8 mouse cellular contexts compared by ENCODE assay signal in genomic region chr16:8738542-8739514, GRCm38 (mm10). TPM values are rescaled to one million over a fixed set of nuclear protein-coding genes. Genes with fewer than 3 reads are reported as not detected.
DNase-seq lines count a peak whose midpoint lies in the region; ATAC-seq and TF ChIP-seq lines count a peak whose summit lies in the region.

No protein-coding gene starts in this region.

- peak overlapping the region; percentile 96 for H3K9ac ChIP-seq in forebrain, embryonic 12.5 days
- peak overlapping the region; percentile 97 for H3K9ac ChIP-seq in heart, postnatal 0 days (replicated peaks; ENCODE audit: low read depth, low read length)
- H3K9ac ChIP-seq in liver, embryonic 16.5 days (ENCODE audit: low read depth, low read length): peak overlapping the region; percentile 99
- H3K9ac ChIP-seq in neural tube, embryonic 12.5 days: peak overlapping the region; percentile 97
- peak overlapping the region; percentile 96 for H3K9ac ChIP-seq in stomach, postnatal 0 days (ENCODE audit: low read length)

- H3K27me3 ChIP-seq in forebrain, embryonic 12.5 days: 0 out of 2 replicates have a peak, but pooled peaks cover 3% of the 10 kb centered on the region
- H3K27me3 ChIP-seq in heart, postnatal 0 days (ENCODE audit: control insufficient read depth, insufficient read depth, low read length): no peaks in the 10 kb centered on the region
- no peaks in the 10 kb centered on the region for H3K27me3 ChIP-seq in liver, embryonic 16.5 days (ENCODE audit: control insufficient read depth, insufficient read depth, low read depth, low read length)
- no peaks in the 10 kb centered on the region for H3K27me3 ChIP-seq in neural tube, embryonic 12.5 days (replicated peaks)
- H3K27me3 ChIP-seq in stomach, postnatal 0 days (ENCODE audit: control insufficient read depth, insufficient read depth, low read length): no peaks in the 10 kb centered on the region

- DNase-seq in CD8-positive naive resting alpha-beta T cell, adult 2 months (ENCODE audit: low read depth in 2 of 2, low spot score in 2 of 2): peak; percentile 85 to 86
- DNase-seq in c-Kit-positive CD71-positive TER-119-negative erythroid progenitor cells, embryonic 14.5 days (ENCODE audit: low read depth): peak; percentile 79
- peak; percentile 91 for DNase-seq in heart, postnatal 0 days (ENCODE audit: low spot score)
- peak; percentile 90 to 96 for DNase-seq in kidney, postnatal 36 days
- DNase-seq in stomach, postnatal 0 days (ENCODE audit: low spot score): peak; percentile 93

- peak overlapping the region; percentile 96 for H3K27ac ChIP-seq in forebrain, embryonic 12.5 days
- H3K27ac ChIP-seq in heart, postnatal 0 days (ENCODE audit: low read depth): peak overlapping the region; percentile 98
- H3K27ac ChIP-seq in liver, embryonic 16.5 days (ENCODE audit: low read length): peak overlapping the region; percentile 96
- peak overlapping the region; percentile 91 for H3K27ac ChIP-seq in neural tube, embryonic 12.5 days
- peak overlapping the region; percentile 98 for H3K27ac ChIP-seq in stomach, postnatal 0 days (replicated peaks)

- peak overlapping the region; percentile 98 for H3K4me3 ChIP-seq in forebrain, embryonic 12.5 days (replicated peaks)
- H3K4me3 ChIP-seq in heart, postnatal 0 days (ENCODE audit: low read depth, low read length): peak overlapping the region; percentile 78
- H3K4me3 ChIP-seq in liver, embryonic 16.5 days (ENCODE audit: low read depth, low read length): peak overlapping the region; percentile 100
- peak overlapping the region; percentile 96 for H3K4me3 ChIP-seq in neural tube, embryonic 12.5 days
- H3K4me3 ChIP-seq in stomach, postnatal 0 days (ENCODE audit: low read depth, low read length): peak overlapping the region; percentile 62

- peaks cover 34% of the 10 kb centered on the region for H3K4me1 ChIP-seq in forebrain, embryonic 12.5 days
- peaks cover 36% of the 10 kb centered on the region for H3K4me1 ChIP-seq in heart, postnatal 0 days (ENCODE audit: control insufficient read depth, insufficient read depth)
- peaks cover 55% of the 10 kb centered on the region for H3K4me1 ChIP-seq in liver, embryonic 16.5 days (ENCODE audit: control insufficient read depth, low read depth, low read length)
- H3K4me1 ChIP-seq in neural tube, embryonic 12.5 days: peaks cover 34% of the 10 kb centered on the region
- H3K4me1 ChIP-seq in stomach, postnatal 0 days (replicated peaks; ENCODE audit: control insufficient read depth, insufficient read depth): 0 out of 2 replicates have a peak, but pooled peaks cover 8% of the 10 kb centered on the region

- no peaks in the 10 kb centered on the region for H3K36me3 ChIP-seq in forebrain, embryonic 12.5 days (replicated peaks)
- no peaks in the 10 kb centered on the region for H3K36me3 ChIP-seq in heart, postnatal 0 days (replicated peaks; ENCODE audit: control insufficient read depth, insufficient read depth, low read length)
- H3K36me3 ChIP-seq in liver, embryonic 16.5 days (ENCODE audit: control insufficient read depth, insufficient read depth): no peaks in the 10 kb centered on the region
- H3K36me3 ChIP-seq in neural tube, embryonic 12.5 days: no peaks in the 10 kb centered on the region
- H3K36me3 ChIP-seq in stomach, postnatal 0 days (ENCODE audit: control insufficient read depth, insufficient read depth, low read length): no peaks in the 10 kb centered on the region

- 2% methylated on average over 80 of the region's 126 CpGs for WGBS in forebrain, embryonic 12.5 days
- 1% methylated on average over 76 of the region's 126 CpGs for WGBS in heart, postnatal 0 days
- WGBS in liver, embryonic 16.5 days (ENCODE audit: insufficient replicate concordance): 1% methylated on average over 80 of the region's 126 CpGs
- 2% methylated on average over 93 of the region's 126 CpGs for WGBS in neural tube, embryonic 12.5 days
- 2% methylated on average over 58 of the region's 126 CpGs for WGBS in stomach, postnatal 0 days

- no peak for TF ChIP-seq EP300 in heart, postnatal 0 days (IDR thresholded peaks at IDR 0.05; ENCODE audit: low read depth)
- no peak for TF ChIP-seq EP300 in stomach, postnatal 0 days (optimal IDR thresholded peaks at IDR 0.05)

- no peak for TF ChIP-seq CTCF in heart, postnatal 0 days (IDR thresholded peaks at IDR 0.05; ENCODE audit: low read depth)
- TF ChIP-seq CTCF in stomach, postnatal 0 days (IDR thresholded peaks at IDR 0.05; ENCODE audit: low read depth): no peak

- no peaks in the 10 kb centered on the region for H3K9me3 ChIP-seq in forebrain, embryonic 12.5 days
- H3K9me3 ChIP-seq in heart, postnatal 0 days (replicated peaks; ENCODE audit: control insufficient read depth, low read length): no peaks in the 10 kb centered on the region
- no peaks in the 10 kb centered on the region for H3K9me3 ChIP-seq in liver, embryonic 16.5 days (replicated peaks; ENCODE audit: control insufficient read depth, low read length)
- no peaks in the 10 kb centered on the region for H3K9me3 ChIP-seq in neural tube, embryonic 12.5 days
- no peaks in the 10 kb centered on the region for H3K9me3 ChIP-seq in stomach, postnatal 0 days (ENCODE audit: control insufficient read depth, low read length)

- ATAC-seq in forebrain, embryonic 12.5 days (ENCODE audit: low FRiP score): peak; percentile 96
- ATAC-seq in heart, postnatal 0 days (ENCODE audit: insufficient read depth, low read depth): peak; percentile 95
- ATAC-seq in liver, embryonic 16.5 days (ENCODE audit: low read depth): peak; percentile 91
- ATAC-seq in neural tube, embryonic 12.5 days (ENCODE audit: low FRiP score, low read depth): peak; percentile 88
- peak; percentile 95 for ATAC-seq in stomach, postnatal 0 days (ENCODE audit: low FRiP score, low TSS enrichment)

- H3K4me2 ChIP-seq in forebrain, embryonic 12.5 days: peak overlapping the region; percentile 65
- H3K4me2 ChIP-seq in heart, postnatal 0 days (ENCODE audit: low read depth, low read length): peak overlapping the region; percentile 99
- peak overlapping the region; percentile 87 for H3K4me2 ChIP-seq in liver, embryonic 16.5 days (ENCODE audit: low read depth, low read length)
- H3K4me2 ChIP-seq in neural tube, embryonic 12.5 days (replicated peaks): peak overlapping the region; percentile 70
- peak overlapping the region; percentile 98 for H3K4me2 ChIP-seq in stomach, postnatal 0 days (replicated peaks; ENCODE audit: low read depth)

RNA-seq across cellular contexts. Expression of gene Usp7, which starts 53.3 kb away (rescaled TPM):
- 40.3 and 41.8 TPM in 2 replicates for polyA plus RNA-seq in forebrain, embryonic 12.5 days (2016; fragmentation: Nextera tagmentation; extraction: Ambion mirVana)
- 33.4 and 51.5 TPM in 2 replicates for total RNA-seq in heart, postnatal 0 days (2014; rRNA removed; ENCODE audit: low replicate concordance)
- 8.2 and 10.0 TPM in 2 replicates for polyA plus RNA-seq in heart, postnatal 0 days (2015; fragmentation: Nextera tagmentation; extraction: Ambion mirVana)
- 22.4 and 22.6 TPM in 2 replicates for polyA plus RNA-seq in liver, embryonic 16.5 days (2015; fragmentation: Nextera tagmentation; extraction: Ambion mirVana)
- 34.7 and 38.8 TPM in 2 replicates for polyA plus RNA-seq in neural tube, embryonic 12.5 days (2016; fragmentation: Nextera tagmentation; extraction: Ambion mirVana)
- polyA plus RNA-seq in stomach, postnatal 0 days (2015; fragmentation: Nextera tagmentation; extraction: Ambion mirVana): 15.7 and 18.1 TPM in 2 replicates

RNA-seq across cellular contexts. Expression of gene Gm5767, which starts 58.3 kb away (rescaled TPM):
- polyA plus RNA-seq in forebrain, embryonic 12.5 days (2016; fragmentation: Nextera tagmentation; extraction: Ambion mirVana): not detected in 2 replicates
- total RNA-seq in heart, postnatal 0 days (2014; rRNA removed; ENCODE audit: low replicate concordance): not detected in 2 replicates
- polyA plus RNA-seq in heart, postnatal 0 days (2015; fragmentation: Nextera tagmentation; extraction: Ambion mirVana): not detected in 2 replicates
- 0.15 TPM in 1 of 2 replicates, not detected in the other for polyA plus RNA-seq in liver, embryonic 16.5 days (2015; fragmentation: Nextera tagmentation; extraction: Ambion mirVana)
- not detected in 2 replicates for polyA plus RNA-seq in neural tube, embryonic 12.5 days (2016; fragmentation: Nextera tagmentation; extraction: Ambion mirVana)
- polyA plus RNA-seq in stomach, postnatal 0 days (2015; fragmentation: Nextera tagmentation; extraction: Ambion mirVana): not detected in 2 replicates

Comparison
In these comparisons a context has a peak if more than half of its experiments do, and no peak if none do; other contexts are left out.
1. Peak in every context shown above with its lines: DNase-seq, ATAC-seq, H3K4me3 ChIP-seq and H3K27ac ChIP-seq.